Mouse (Mus musculus) ES-Bruce4 (cell line): Measurements from ENCODE around the gene Hps4.

Source experiments
- CTCF ChIP-seq: IDR thresholded peaks from one replicate; pipeline ENCODE4 v1.8.1; 2011; ENCODE audit warnings: low read depth, low read length
- EP300 ChIP-seq: IDR thresholded peaks from 2 replicates; pipeline ENCODE4 v1.6.1; 2011; ENCODE audit warnings: low read depth, low read length; ENCODE audit not compliant: insufficient read depth
- POLR2A ChIP-seq: IDR thresholded peaks from one replicate; pipeline ENCODE4 v1.8.1; 2011; ENCODE audit warnings: low read length; ENCODE audit not compliant: insufficient read depth

GRCm38 (mm10) chr5:112326446-112327009 lies 16.4 kb upstream of the Hps4 start:
- TF ChIP-seq CTCF = no peak
- no peak for TF ChIP-seq POLR2A
- TF ChIP-seq EP300 = no peak
